Mouse (Mus musculus): Measurements from ENCODE around the gene Palm2. TPM values are rescaled to one million over a fixed set of nuclear protein-coding genes. Genes with fewer than 3 reads are reported as not detected.

Palm2 gene
- polyA plus RNA-seq, 1 experiment from 2014 or later = 4.1 TPM

DNA sequence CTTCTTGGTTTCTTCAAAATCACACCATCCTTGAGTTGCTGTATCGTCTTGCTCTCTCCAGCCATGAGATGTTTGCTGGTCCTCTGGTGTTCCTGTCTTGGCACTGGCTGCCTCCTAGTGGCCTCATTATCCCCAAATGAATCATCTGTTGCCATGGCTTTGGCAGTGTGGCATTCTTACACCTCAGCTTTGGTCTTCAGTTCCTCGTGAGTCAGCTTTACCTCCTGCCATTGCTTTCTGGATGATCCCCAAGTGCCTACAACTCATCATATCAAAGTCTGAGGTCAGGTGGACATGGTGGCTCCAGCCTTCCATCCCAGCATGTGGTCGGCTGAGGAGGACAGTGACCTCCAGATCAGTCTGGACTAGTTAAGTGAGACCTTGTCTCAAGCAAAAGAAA lies 232.1 kb downstream of the Palm2 start:
- no peaks in the 10 kb centered on the region; the same call in 1 of the 2 replicates for H3K36me3 ChIP-seq (replicated peaks)
- no peaks in the 10 kb centered on the region for H3K9me3 ChIP-seq
- no peak overlapping the region for H3K4me3 ChIP-seq
- DNase-seq (ENCODE audit: low spot score) = no peak
- WGBS = 85% methylated on average over 3 of the region's 3 CpGs
- H3K27ac ChIP-seq (replicated peaks) = no peak overlapping the region
- no peaks in the 10 kb centered on the region for H3K4me1 ChIP-seq
- no peaks in the 10 kb centered on the region for H3K27me3 ChIP-seq (replicated peaks; ENCODE audit: low read depth, poor library complexity, severe bottlenecking)

- Histone ChIP-seq H3K27me3 (replicated peaks; ENCODE audit: low read depth, poor library complexity, severe bottlenecking) (no peaks in the 10 kb centered on the region; the same call in 1 of the 2 replicates), H3K36me3 (replicated peaks) (no peaks in the 10 kb centered on the region), H3K9me3 (no peaks in the 10 kb centered on the region), H3K4me1 (peaks cover 27% of the 10 kb centered on the region), H3K27ac (replicated peaks) (no peak overlapping the region), H3K4me3 (no peak overlapping the region)
- 71% methylated on average over 7 of the region's 7 CpGs for WGBS
- DNase-seq (ENCODE audit: low spot score) = peak; percentile 17
Measured at GRCm38 (mm10) chr4:57670813-57671469, 236.9 kb downstream of the Palm2 start.

- peaks cover 28% of the 10 kb centered on the region for H3K4me1 ChIP-seq
- H3K4me3 ChIP-seq = no peak overlapping the region
- H3K36me3 ChIP-seq (replicated peaks) = no peaks in the 10 kb centered on the region
- no peak for DNase-seq (ENCODE audit: low spot score)
- no peaks in the 10 kb centered on the region for H3K9me3 ChIP-seq
- H3K27ac ChIP-seq (replicated peaks) = no peak overlapping the region
- WGBS = 79% methylated on average over 4 of the region's 4 CpGs
- no peaks in the 10 kb centered on the region; the same call in 1 of the 2 replicates for H3K27me3 ChIP-seq (replicated peaks; ENCODE audit: low read depth, poor library complexity, severe bottlenecking)
Measured at GRCm38 (mm10) chr4:57672541-57672940, 238.5 kb downstream of the Palm2 start.

DNA sequence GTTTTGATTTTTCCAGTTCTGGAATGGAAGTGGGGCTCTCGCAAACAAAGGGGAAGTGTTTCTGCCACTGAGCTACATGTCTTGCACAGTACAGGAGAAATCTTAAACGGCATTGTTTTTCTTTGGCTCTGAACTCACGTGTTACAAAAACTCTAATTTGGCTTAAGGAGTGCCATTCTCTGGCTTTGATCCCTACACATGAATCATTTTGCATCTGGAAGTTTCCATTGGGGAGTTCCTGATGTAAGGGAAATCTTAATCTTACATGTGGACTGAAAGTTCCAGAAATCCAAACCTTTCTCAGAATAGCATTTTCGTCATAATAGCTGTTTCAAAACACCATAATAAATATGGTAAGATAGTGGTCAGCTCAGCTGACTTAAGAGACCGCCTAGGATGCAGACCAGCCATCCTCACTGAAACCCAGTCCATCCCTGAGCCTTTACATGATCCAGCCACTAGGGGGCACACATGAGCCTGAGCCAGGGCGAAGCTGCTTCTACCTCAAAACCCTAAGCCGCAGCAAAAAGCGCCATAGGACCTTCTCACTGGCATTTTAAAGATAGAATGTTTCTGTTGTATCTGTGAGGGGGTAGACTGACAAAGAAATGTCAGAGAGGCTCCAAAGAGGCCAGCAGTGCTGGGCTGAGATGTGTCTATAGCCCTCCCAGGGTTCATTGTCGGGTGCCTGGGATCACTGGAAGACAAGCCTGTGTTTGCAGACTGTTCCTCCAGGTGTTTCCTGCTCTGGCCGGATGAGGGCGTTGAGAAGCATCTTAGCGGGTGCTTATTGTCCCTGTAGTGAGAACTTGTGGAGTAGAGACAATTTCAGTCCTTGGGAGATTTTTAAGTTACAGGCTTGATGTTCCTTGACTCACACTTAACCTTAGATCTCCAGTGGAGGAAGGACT lies 239.2 kb downstream of the Palm2 start:
- Histone ChIP-seq H3K27me3 (replicated peaks; ENCODE audit: low read depth, poor library complexity, severe bottlenecking) (no peaks in the 10 kb centered on the region; the same call in 1 of the 2 replicates), H3K36me3 (replicated peaks) (no peaks in the 10 kb centered on the region), H3K9me3 (no peaks in the 10 kb centered on the region), H3K4me3 (peak overlapping the region; percentile 43), H3K27ac (replicated peaks) (peak overlapping the region; percentile 78), H3K4me1 (peaks cover 28% of the 10 kb centered on the region)
- 15% methylated on average over 12 of the region's 12 CpGs for WGBS
- peak; percentile 88 for DNase-seq (ENCODE audit: low spot score)

DNA sequence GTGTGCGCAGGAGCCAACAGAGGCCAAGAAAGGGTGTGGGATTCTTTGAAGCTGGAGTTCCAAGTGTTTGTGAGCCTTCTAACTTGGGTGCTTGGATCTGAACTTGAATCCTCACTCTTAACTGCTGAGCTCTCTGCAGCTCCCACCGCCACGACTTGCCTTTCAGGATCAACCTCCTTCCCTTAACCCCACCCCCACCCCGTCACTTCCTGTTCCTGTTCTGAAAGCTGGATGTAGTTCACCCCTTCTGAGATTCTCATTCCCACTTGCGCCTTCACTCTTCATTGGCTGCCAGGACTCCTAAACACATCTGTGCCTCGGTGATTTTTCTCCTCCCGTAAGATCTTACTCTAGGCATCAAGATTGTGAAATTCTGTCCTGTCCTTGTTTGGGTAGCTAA lies 240.3 kb downstream of the Palm2 start:
- WGBS = 74% methylated on average over 7 of the region's 7 CpGs
- H3K27ac ChIP-seq (replicated peaks) = peak overlapping the region; percentile 76; the same call in 1 of the 2 replicates
- H3K4me3 ChIP-seq = no peak overlapping the region
- no peaks in the 10 kb centered on the region for H3K36me3 ChIP-seq (replicated peaks)
- H3K9me3 ChIP-seq = no peaks in the 10 kb centered on the region
- peak; percentile 29 for DNase-seq (ENCODE audit: low spot score)
- no peaks in the 10 kb centered on the region; the same call in 1 of the 2 replicates for H3K27me3 ChIP-seq (replicated peaks; ENCODE audit: low read depth, poor library complexity, severe bottlenecking)
- H3K4me1 ChIP-seq = peaks cover 28% of the 10 kb centered on the region

GRCm38 (mm10) chr4:57675387-57675786 lies 241.3 kb downstream of the Palm2 start:
- Histone ChIP-seq H3K27ac (replicated peaks) (peak overlapping the region; percentile 76), H3K4me3 (peak overlapping the region; percentile 43), H3K36me3 (replicated peaks) (no peaks in the 10 kb centered on the region), H3K4me1 (peaks cover 28% of the 10 kb centered on the region), H3K27me3 (replicated peaks; ENCODE audit: low read depth, poor library complexity, severe bottlenecking) (no peaks in the 10 kb centered on the region; the same call in 1 of the 2 replicates), H3K9me3 (no peaks in the 10 kb centered on the region)
- WGBS = 2% methylated on average over 13 of the region's 13 CpGs
- peak; percentile 67 for DNase-seq (ENCODE audit: low spot score)

DNA sequence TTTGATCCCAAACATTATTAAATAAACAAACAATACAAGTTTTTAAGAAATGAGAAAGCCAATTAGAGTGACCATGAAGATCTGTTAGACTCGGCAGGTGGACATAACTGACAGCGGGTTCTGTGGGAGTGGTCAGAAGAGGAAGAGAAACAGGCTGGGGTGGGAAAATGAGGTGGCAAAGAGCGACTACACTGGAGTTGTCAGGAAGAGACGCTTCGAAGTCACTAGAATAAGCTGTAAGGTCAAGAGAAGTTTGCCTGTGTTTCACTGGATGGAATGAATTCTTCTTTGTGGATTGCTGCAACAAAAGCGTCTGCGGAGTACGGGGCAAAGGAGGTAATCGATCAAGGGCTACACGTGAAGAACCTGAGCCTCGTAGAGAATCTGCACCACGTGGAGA lies 243.9 kb downstream of the Palm2 start:
- Histone ChIP-seq H3K36me3 (replicated peaks) (no peaks in the 10 kb centered on the region), H3K4me1 (peaks cover 38% of the 10 kb centered on the region)
- WGBS = 87% methylated on average over 12 of the region's 12 CpGs

DNA sequence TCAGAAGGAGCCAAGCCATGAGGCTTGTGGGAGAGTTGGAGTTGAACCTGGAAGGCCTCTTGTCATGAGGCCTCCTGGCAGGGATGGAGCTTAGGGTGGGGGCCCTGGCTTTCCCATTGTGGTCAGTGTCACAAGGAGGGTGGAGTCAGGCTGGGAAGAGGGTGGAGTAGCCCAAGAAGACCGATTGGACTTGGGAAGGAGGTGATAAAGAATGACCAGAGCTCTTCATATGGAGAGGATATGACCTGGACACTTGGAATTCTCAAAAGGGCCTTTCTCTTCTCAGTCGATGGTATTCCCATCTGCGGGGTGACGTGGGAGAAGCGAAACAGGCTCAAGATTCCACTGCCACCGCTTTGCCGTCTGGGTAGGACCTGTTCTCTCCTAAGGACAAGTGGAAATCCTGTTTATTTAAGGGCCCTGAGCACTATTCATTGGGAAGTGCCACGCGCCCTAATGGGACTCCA lies 245.0 kb downstream of the Palm2 start:
- WGBS = 89% methylated on average over 9 of the region's 9 CpGs
- no peaks in the 10 kb centered on the region; the same call in 1 of the 2 replicates for H3K27me3 ChIP-seq (replicated peaks; ENCODE audit: low read depth, poor library complexity, severe bottlenecking)
- no peaks in the 10 kb centered on the region for H3K36me3 ChIP-seq (replicated peaks)
- H3K9me3 ChIP-seq = no peaks in the 10 kb centered on the region
- no peak for DNase-seq (ENCODE audit: low spot score)
- H3K4me3 ChIP-seq = no peak overlapping the region
- peaks cover 31% of the 10 kb centered on the region for H3K4me1 ChIP-seq
- H3K27ac ChIP-seq (replicated peaks) = no peak overlapping the region

More for the DNA sequence above, 243.9 kb downstream of the Palm2 start:
- H3K4me3 ChIP-seq = no peak overlapping the region
- H3K9me3 ChIP-seq = no peaks in the 10 kb centered on the region
- no peak for DNase-seq (ENCODE audit: low spot score)
- H3K27me3 ChIP-seq (replicated peaks; ENCODE audit: low read depth, poor library complexity, severe bottlenecking) = no peaks in the 10 kb centered on the region; the same call in 1 of the 2 replicates
- H3K27ac ChIP-seq (replicated peaks) = no peak overlapping the region

DNA sequence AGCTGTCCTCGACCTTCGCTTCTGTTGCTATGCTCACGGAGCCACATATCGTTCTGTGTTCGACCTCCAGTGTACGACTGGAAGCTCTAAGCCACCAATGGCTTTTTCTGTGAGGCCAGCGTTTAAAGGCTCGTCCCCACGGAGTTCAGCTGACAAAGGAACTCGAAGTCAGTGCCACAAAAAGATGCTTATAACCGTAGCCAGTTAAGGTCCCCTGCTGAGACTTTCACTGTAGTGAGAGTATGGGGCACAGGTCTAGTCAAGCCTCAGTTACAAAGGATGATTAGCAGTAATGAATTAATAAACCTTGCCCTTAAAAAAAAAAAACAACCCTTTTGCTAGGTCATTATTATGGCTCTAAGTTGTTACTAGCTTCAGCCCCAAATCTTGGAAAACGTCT lies 246.1 kb downstream of the Palm2 start:
- H3K9me3 ChIP-seq = no peaks in the 10 kb centered on the region
- DNase-seq (ENCODE audit: low spot score) = no peak
- 81% methylated on average over 12 of the region's 12 CpGs for WGBS
- H3K4me3 ChIP-seq = no peak overlapping the region
- H3K4me1 ChIP-seq = peaks cover 27% of the 10 kb centered on the region
- no peaks in the 10 kb centered on the region for H3K36me3 ChIP-seq (replicated peaks)
- no peaks in the 10 kb centered on the region for H3K27me3 ChIP-seq (replicated peaks; ENCODE audit: low read depth, poor library complexity, severe bottlenecking)
- no peak overlapping the region for H3K27ac ChIP-seq (replicated peaks)

DNA sequence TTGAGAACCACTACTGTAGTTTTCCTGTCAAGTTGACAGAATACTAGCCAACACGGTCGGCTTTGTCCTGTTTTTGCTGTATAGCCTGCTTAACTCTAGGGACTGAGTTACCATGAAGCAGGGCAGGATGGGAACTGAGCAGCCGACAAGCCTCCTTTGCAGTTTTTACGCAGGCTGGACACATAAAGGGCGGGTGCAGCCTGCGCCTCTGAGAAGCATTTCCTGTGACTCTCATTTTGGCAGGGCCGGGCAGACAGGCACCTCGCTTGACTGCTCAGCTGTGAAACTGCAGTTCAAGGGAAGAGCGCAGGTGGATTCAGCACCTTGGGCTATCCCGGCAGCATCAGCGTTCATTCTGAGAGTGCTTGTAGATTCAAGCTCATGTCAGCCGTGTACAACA lies 247.5 kb downstream of the Palm2 start:
- Histone ChIP-seq H3K4me1 (peaks cover 20% of the 10 kb centered on the region), H3K9me3 (no peaks in the 10 kb centered on the region), H3K4me3 (no peak overlapping the region), H3K27ac (replicated peaks) (peak overlapping the region; percentile 48; the same call in 1 of the 2 replicates), H3K36me3 (replicated peaks) (no peaks in the 10 kb centered on the region), H3K27me3 (replicated peaks; ENCODE audit: low read depth, poor library complexity, severe bottlenecking) (no peaks in the 10 kb centered on the region)
- WGBS = 56% methylated on average over 12 of the region's 12 CpGs
- DNase-seq (ENCODE audit: low spot score) = no peak

DNA sequence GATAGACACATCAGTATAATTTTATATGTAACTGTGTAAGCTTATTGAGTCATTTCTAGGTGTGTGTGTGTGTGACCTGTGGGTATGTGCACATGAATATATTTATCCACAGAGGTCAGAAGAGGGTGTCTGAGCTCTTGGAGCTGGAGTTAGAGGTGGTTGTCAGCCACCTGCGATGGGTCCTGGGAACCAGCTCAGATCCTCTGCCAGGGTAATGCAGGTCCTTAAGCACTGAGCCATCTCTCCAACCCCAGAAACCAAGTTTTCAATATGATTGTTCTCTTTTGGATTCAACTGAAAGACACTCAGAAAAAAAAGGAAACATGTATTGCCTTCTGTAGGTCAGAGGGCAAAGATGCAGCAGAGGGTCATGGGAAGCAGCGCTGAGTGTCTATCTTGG lies 248.3 kb downstream of the Palm2 start:
- H3K4me3 ChIP-seq = no peak overlapping the region
- H3K36me3 ChIP-seq (replicated peaks) = no peaks in the 10 kb centered on the region
- no peak for DNase-seq (ENCODE audit: low spot score)
- no peaks in the 10 kb centered on the region for H3K9me3 ChIP-seq
- H3K27ac ChIP-seq (replicated peaks) = no peak overlapping the region
- peaks cover 27% of the 10 kb centered on the region for H3K4me1 ChIP-seq
- no peaks in the 10 kb centered on the region for H3K27me3 ChIP-seq (replicated peaks; ENCODE audit: low read depth, poor library complexity, severe bottlenecking)
- WGBS = 94% methylated on average over 2 of the region's 2 CpGs

DNA sequence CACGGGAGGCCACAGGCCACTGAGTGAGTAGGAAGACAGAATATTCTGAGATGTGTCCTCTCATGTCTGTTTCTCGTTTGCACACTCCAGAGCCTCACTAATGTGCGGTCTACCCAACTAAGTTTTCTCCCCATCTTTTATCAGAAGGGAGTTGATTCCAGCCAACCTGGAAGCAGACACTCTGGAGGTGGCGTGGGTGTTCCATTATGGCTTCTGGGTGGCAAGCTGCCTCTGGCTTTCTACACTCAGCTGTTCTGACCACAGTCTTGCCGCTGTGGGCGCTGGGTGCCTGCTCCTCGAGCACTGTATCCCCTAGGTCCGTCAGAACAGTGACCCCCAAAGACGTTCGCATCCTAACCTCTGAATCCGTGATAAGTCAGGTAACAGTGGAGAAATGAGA lies 248.9 kb downstream of the Palm2 start:
- WGBS = 86% methylated on average over 11 of the region's 11 CpGs

More for the DNA sequence above, 248.9 kb downstream of the Palm2 start:
- Histone ChIP-seq H3K27me3 (replicated peaks; ENCODE audit: low read depth, poor library complexity, severe bottlenecking) (no peaks in the 10 kb centered on the region), H3K9me3 (no peaks in the 10 kb centered on the region), H3K36me3 (replicated peaks) (no peaks in the 10 kb centered on the region), H3K27ac (replicated peaks) (no peak overlapping the region), H3K4me3 (no peak overlapping the region), H3K4me1 (peaks cover 27% of the 10 kb centered on the region)
- DNase-seq (ENCODE audit: low spot score) = no peak

Data from embryonic facial prominence, embryonic 10.5 days (tissue).